Mouse (Mus musculus): ENCODE data around the gene Myadm.

The Myadm gene

GRCm38 (mm10) chr7:3299941-3300617 lies 11.2 kb downstream of the Myadm start:
- no peaks in the 10 kb centered on the region for H3K27me3 ChIP-seq (ENCODE audit: control insufficient read depth, insufficient read depth, low read length, poor library complexity, severe bottlenecking)
- DNase-seq (ENCODE audit: low read depth, low spot score) = peak; percentile 67
- peaks cover 4% of the 10 kb centered on the region for H3K36me3 ChIP-seq (ENCODE audit: control insufficient read depth, insufficient read depth, low read length, poor library complexity, severe bottlenecking)

DNA sequence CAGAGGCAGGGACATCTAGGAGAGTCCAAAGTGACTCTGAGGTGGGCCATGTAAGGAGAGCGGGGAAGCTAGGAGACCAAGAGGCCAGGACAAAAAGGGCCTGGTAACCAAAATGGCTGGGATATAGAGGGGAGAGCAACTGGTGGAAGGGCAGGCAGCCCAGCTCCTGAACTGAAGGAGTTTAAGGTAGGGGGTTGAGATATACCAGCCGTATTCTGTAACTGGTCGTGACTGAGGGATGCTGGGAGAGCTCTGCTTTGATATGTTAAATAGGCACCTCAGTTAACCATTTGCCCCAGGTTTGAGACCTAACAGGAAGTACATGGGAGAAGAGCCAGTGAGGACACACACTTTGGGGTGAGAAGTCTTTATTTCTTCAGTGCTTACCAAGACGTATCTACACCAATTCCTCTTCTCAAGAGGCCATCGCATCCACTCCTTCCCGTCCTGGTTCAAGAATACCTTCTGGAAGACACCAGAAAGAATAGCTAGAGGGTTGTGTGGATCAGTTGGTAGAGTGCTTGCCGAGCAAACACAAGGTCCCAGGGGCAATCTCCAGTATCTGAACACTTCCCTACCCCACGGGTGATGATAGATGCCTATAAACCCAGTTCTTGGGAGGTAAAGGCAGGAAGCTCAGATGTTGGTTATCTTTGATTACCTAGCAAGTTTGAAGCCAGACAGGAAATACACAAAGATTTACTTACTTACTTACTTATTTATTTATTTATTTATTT lies 12.2 kb downstream of the Myadm start:
- Histone ChIP-seq H3K36me3 (ENCODE audit: control insufficient read depth, insufficient read depth, low read length, poor library complexity, severe bottlenecking) (peaks cover 4% of the 10 kb centered on the region), H3K27me3 (ENCODE audit: control insufficient read depth, insufficient read depth, low read length, poor library complexity, severe bottlenecking) (no peaks in the 10 kb centered on the region)
- DNase-seq (ENCODE audit: low read depth, low spot score) = no peak

GRCm38 (mm10) chr7:3301628-3302555 lies 13.0 kb downstream of the Myadm start:
- Histone ChIP-seq H3K27me3 (ENCODE audit: control insufficient read depth, insufficient read depth, low read length, poor library complexity, severe bottlenecking) (no peaks in the 10 kb centered on the region), H3K36me3 (ENCODE audit: control insufficient read depth, insufficient read depth, low read length, poor library complexity, severe bottlenecking) (peaks cover 2% of the 10 kb centered on the region; the same call in 1 of the 2 replicates)
- no peak for DNase-seq (ENCODE audit: low read depth, low spot score)

DNA sequence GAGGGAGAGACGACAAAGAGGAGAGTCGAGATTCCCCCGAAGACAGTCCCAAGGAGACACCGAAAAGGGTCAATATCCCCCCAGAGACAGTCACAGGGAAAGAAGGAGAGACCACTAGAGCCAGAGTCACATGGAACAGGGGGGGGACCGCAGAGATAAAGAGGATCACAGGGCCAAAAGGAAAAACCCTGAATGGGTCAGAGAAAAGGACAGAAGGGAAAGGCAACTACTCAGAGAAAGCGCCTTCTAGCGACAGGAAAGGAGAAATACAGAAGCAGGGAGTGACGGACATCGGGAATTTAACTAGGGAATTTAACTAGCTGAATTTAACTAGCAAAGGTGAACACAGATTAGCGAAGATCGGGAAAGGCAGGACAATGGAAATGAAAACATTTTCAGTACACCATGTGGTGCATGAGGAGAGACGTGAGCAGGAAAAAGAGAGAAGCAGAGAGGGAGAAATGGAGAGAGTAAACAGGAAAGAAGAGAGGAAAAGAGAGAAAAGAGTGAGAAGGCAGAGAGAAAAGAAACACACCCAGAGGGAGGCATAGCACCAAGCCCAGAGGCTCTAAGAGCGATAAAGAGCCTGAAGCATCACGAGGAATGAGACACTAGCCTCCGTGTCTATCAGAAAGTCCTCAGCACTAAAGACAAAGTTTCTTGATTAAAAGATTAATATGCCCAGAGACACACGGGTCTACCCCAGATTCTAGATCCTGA lies 13.8 kb downstream of the Myadm start:
- DNase-seq (ENCODE audit: low read depth, low spot score) = peak; percentile 49
- H3K27me3 ChIP-seq (ENCODE audit: control insufficient read depth, insufficient read depth, low read length, poor library complexity, severe bottlenecking) = no peaks in the 10 kb centered on the region
- H3K36me3 ChIP-seq (ENCODE audit: control insufficient read depth, insufficient read depth, low read length, poor library complexity, severe bottlenecking) = peaks cover 2% of the 10 kb centered on the region; the same call in 1 of the 2 replicates

DNA sequence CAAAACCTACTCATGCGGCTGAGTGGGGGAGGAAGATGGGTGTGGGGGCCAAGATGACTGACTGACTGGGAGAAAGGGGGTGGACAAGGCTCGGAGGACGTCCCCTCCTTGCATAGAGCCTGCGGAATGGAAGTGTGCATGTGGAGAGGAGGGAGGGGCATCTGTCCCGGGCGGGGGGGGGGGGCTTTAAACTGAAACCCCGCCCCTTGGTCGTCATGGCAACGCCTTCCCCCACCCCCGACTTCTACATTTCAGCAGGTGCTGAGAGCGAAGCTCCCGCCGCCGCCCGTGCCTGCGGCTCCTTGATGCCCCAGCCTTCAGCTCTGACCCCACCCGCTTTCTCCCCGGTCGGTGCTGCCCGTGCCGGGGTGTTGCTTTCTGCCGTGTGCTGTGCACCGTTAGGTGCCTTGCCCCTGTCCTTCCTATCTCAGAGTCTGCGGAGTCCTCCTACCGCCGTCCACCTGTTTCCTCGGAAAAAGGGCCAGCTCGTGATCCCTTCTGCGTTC lies 14.4 kb downstream of the Myadm start:
- DNase-seq (ENCODE audit: low read depth, low spot score) = peak; percentile 84
- no peaks in the 10 kb centered on the region for H3K27me3 ChIP-seq (ENCODE audit: control insufficient read depth, insufficient read depth, low read length, poor library complexity, severe bottlenecking)
- H3K36me3 ChIP-seq (ENCODE audit: control insufficient read depth, insufficient read depth, low read length, poor library complexity, severe bottlenecking) = no peaks in the 10 kb centered on the region; the same call in 1 of the 2 replicates

GRCm38 (mm10) chr7:3303789-3304188 lies 14.9 kb downstream of the Myadm start:
- DNase-seq (ENCODE audit: low read depth, low spot score) = no peak

GRCm38 (mm10) chr7:3304298-3304697 lies 15.4 kb downstream of the Myadm start:
- peak; percentile 81 for DNase-seq (ENCODE audit: low read depth, low spot score)
- Histone ChIP-seq H3K27me3 (ENCODE audit: control insufficient read depth, insufficient read depth, low read length, poor library complexity, severe bottlenecking) (no peaks in the 10 kb centered on the region), H3K36me3 (ENCODE audit: control insufficient read depth, insufficient read depth, low read length, poor library complexity, severe bottlenecking) (no peaks in the 10 kb centered on the region)

More at GRCm38 (mm10) chr7:3303789-3304188, 14.9 kb downstream of the Myadm start:
- Histone ChIP-seq H3K27me3 (ENCODE audit: control insufficient read depth, insufficient read depth, low read length, poor library complexity, severe bottlenecking) (no peaks in the 10 kb centered on the region), H3K36me3 (ENCODE audit: control insufficient read depth, insufficient read depth, low read length, poor library complexity, severe bottlenecking) (no peaks in the 10 kb centered on the region)

DNA sequence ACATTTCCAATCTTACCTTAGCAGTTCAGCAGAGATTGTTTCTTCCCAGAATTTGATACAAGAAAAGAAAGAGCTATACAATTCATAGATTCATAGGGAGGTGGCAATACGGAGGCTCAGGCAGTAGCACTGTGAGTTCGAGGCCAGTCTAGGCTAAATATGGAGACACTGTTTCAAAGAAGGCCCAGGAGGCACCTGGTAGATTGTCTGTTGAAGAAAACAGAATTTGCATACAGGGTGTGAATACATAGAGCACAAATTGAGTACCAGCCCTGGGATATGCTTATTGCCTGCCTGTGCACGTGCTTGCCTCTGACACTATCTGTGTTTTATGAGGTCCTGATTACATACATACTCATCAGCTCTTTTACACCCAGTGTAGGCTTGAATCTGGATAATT lies 17.5 kb downstream of the Myadm start:
- H3K27me3 ChIP-seq (ENCODE audit: control insufficient read depth, insufficient read depth, low read length, poor library complexity, severe bottlenecking) = no peaks in the 10 kb centered on the region
- no peaks in the 10 kb centered on the region for H3K36me3 ChIP-seq (ENCODE audit: control insufficient read depth, insufficient read depth, low read length, poor library complexity, severe bottlenecking)
- DNase-seq (ENCODE audit: low read depth, low spot score) = no peak

DNA sequence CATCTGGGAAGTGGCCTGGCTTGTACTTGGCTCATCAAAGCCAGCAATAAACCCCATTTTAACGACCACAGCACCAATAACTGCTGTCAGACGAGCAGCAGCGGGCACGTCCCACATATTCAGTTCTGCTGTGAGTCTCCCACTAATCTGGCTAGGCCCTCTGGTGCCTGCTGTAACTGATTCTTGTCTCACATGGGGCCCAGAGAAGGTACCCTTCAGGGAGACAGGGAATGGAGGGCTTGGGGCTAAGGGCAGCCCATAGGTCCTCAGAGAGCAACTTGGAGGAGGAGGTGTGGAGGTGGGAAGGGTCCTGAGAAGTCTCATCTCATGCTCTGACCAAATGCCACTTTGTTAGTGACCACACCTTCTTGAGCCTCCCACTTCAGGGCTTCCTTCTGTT lies 19.8 kb downstream of the Myadm start:
- H3K36me3 ChIP-seq (ENCODE audit: control insufficient read depth, insufficient read depth, low read length, poor library complexity, severe bottlenecking) = no peaks in the 10 kb centered on the region

GRCm38 (mm10) chr7:3310233-3310632 lies 21.4 kb downstream of the Myadm start:
- no peaks in the 10 kb centered on the region for H3K36me3 ChIP-seq (ENCODE audit: control insufficient read depth, insufficient read depth, low read length, poor library complexity, severe bottlenecking)
- no peaks in the 10 kb centered on the region for H3K27me3 ChIP-seq (ENCODE audit: control insufficient read depth, insufficient read depth, low read length, poor library complexity, severe bottlenecking)
- DNase-seq (ENCODE audit: low read depth, low spot score) = no peak

More for the DNA sequence above, 19.8 kb downstream of the Myadm start:
- no peak for DNase-seq (ENCODE audit: low read depth, low spot score)
- H3K27me3 ChIP-seq (ENCODE audit: control insufficient read depth, insufficient read depth, low read length, poor library complexity, severe bottlenecking) = no peaks in the 10 kb centered on the region

DNA sequence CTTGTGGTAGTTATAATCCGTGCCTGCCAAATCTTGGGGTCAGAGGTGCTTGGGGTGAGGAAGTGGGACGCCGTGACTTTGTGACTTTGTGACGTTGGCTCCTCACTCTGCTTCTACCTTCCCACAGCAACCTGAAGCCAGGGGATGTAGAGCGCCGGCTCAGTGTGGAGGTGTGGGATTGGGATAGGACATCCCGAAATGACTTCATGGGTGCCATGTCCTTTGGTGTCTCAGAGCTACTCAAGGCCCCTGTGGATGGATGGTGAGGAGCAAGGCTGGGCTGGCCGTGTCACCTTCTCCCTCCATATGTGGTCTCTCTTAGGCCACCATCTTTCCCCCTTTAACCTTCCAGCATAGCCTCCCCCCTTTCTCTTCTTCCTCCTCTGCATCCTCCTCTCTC lies 24.7 kb downstream of the Myadm start:
- Histone ChIP-seq H3K36me3 (ENCODE audit: control insufficient read depth, insufficient read depth, low read length, poor library complexity, severe bottlenecking) (no peaks in the 10 kb centered on the region), H3K27me3 (ENCODE audit: control insufficient read depth, insufficient read depth, low read length, poor library complexity, severe bottlenecking) (no peaks in the 10 kb centered on the region)
- no peak for DNase-seq (ENCODE audit: low read depth, low spot score)

DNA sequence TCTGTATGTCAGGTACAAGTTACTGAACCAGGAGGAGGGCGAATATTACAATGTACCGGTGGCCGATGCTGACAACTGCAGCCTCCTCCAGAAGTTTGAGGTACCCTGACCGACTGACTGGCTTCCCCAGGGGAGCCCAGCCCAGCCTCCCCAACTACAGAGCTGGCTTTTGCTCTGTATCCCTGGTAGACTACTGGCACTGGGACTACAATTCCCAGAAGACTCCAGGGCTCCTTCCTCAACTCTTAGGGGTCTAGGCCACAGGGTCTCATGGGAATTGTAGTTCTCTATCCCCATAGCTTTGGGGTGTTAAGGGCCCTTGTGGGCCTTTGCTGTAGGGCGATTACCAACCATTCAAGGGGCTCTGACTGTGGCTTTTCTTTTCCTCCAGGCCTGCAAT lies 25.2 kb downstream of the Myadm start:
- H3K36me3 ChIP-seq (ENCODE audit: control insufficient read depth, insufficient read depth, low read length, poor library complexity, severe bottlenecking) = no peaks in the 10 kb centered on the region
- no peaks in the 10 kb centered on the region for H3K27me3 ChIP-seq (ENCODE audit: control insufficient read depth, insufficient read depth, low read length, poor library complexity, severe bottlenecking)
- no peak for DNase-seq (ENCODE audit: low read depth, low spot score)

DNA sequence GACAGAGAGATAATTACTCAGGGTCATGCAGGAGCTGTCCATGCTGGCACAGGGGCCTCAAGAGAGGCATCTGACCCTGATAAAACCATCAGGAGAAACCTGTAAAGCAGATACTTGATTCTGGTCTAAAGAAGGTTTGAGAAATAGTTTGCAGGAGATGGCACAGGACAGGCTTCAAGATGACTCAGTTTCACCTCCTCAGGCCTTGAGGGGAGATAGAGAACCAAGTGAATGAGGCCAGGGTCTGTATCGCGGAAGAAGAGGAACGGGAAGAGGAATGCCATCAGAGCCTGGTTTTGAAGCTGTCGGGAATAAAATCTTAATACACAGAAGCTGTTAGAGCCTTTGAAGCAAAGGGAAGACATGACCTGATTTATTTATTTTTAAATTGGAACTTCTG lies 28.8 kb downstream of the Myadm start:
- no peak for DNase-seq (ENCODE audit: low read depth, low spot score)
- H3K27me3 ChIP-seq (ENCODE audit: control insufficient read depth, insufficient read depth, low read length, poor library complexity, severe bottlenecking) = no peaks in the 10 kb centered on the region
- H3K36me3 ChIP-seq (ENCODE audit: control insufficient read depth, insufficient read depth, low read length, poor library complexity, severe bottlenecking) = no peaks in the 10 kb centered on the region

- Histone ChIP-seq H3K36me3 (ENCODE audit: control insufficient read depth, insufficient read depth, low read length, poor library complexity, severe bottlenecking) (no peaks in the 10 kb centered on the region), H3K27me3 (ENCODE audit: control insufficient read depth, insufficient read depth, low read length, poor library complexity, severe bottlenecking) (no peaks in the 10 kb centered on the region)
- no peak for DNase-seq (ENCODE audit: low read depth, low spot score)
Measured at GRCm38 (mm10) chr7:3320856-3321255, 32.0 kb downstream of the Myadm start.
